Mouse (Mus musculus) neutrophil, adult 59 days (primary cell): ENCODE measurements around the gene Pde7b. TPM values are rescaled to one million over a fixed set of nuclear protein-coding genes. Genes with fewer than 3 reads are reported as not detected.

Source experiments
- total RNA-seq, 2 experiments: library from RNA; stranded (reverse); gene quantifications; 1 replicate in 1 of 2; 2 replicates in 1 of 2; pipeline ENCODE4 v1.2.4; 2023

Pde7b gene
- 1 to 10 TPM; 3.8 to 6.1 TPM for total RNA-seq

GRCm38 (mm10) chr10:20724906-20725305, at the start of gene Pde7b:
Gene Pde7b, minus strand, starts transcription at chr10:20725078.

Other genes starting within 250 kb of the Pde7b start
- 1 to 10 TPM; 5.8 to 6.8 TPM for gene Ahi1, start 227.5 kb upstream of the Pde7b start, total RNA-seq